Mouse (Mus musculus) CH12.LX (cell line): ENCODE results near the gene Fam69b. TPM values are rescaled to one million over a fixed set of nuclear protein-coding genes. Genes with fewer than 3 reads are reported as not detected.

Experiments used
- DNase-seq: peaks from one replicate; pipeline ENCODE4 v3.0.0-alpha.2; 2013; ENCODE audit errors: extremely low read depth
- H3K27ac ChIP-seq: 2 replicates; pipeline ENCODE4 v1.5.1; 2012; ENCODE audit warnings: low read depth, mild to moderate bottlenecking, control low read depth, moderate library complexity; ENCODE audit not compliant: insufficient read depth
- H3K27me3 ChIP-seq: replicated peaks from 2 replicates; pipeline ENCODE3; 2012; ENCODE audit warnings: inconsistent platforms
- H3K36me3 ChIP-seq, 2 experiments: replicated peaks in 1 of 2; 2 replicates each; pipeline versions ENCODE3 to v1.6.1; 2012; ENCODE audit warnings: inconsistent platforms in 1 of 2, low read length in 1 of 2, mild to moderate bottlenecking in 1 of 2, mixed read lengths in 1 of 2, moderate library complexity in 1 of 2; ENCODE audit not compliant: control insufficient read depth in 1 of 2, insufficient read depth in 1 of 2
- H3K4me1 ChIP-seq, 2 experiments: 2 replicates each; pipeline ENCODE4 v1.6.1; 2012; ENCODE audit warnings: inconsistent platforms in 1 of 2, moderate library complexity in 1 of 2; ENCODE audit not compliant: insufficient read depth in 2 of 2, control insufficient read depth in 1 of 2
- H3K4me2 ChIP-seq: 2 replicates; pipeline ENCODE4 v1.6.1; 2012; ENCODE audit warnings: low read depth, mild to moderate bottlenecking, control low read depth; ENCODE audit not compliant: poor library complexity, insufficient read depth, severe bottlenecking
- H3K4me3 ChIP-seq, 3 experiments: fragments of 150-350 bp in 1 of 3; sonication (generic) in 1 of 3; replicated peaks in 1 of 3; 2 replicates each; pipeline versions ENCODE3 to v1.5.1; 2011 to 2012; ENCODE audit warnings: low read depth in 2 of 3, low read length in 2 of 3, mild to moderate bottlenecking in 2 of 3, moderate library complexity in 2 of 3, control low read depth in 1 of 3, improper control_type of control experiment in 1 of 3, inconsistent platforms in 1 of 3, mixed read lengths in 1 of 3; ENCODE audit not compliant: poor library complexity in 1 of 3
- H3K79me2 ChIP-seq: replicated peaks from 2 replicates; pipeline ENCODE4 v1.6.1; 2012; ENCODE audit warnings: mild to moderate bottlenecking, moderate library complexity; ENCODE audit not compliant: control insufficient read depth, poor library complexity, insufficient read depth, severe bottlenecking; ENCODE audit errors: extremely low read depth
- H3K9ac ChIP-seq: 2 replicates; pipeline ENCODE4 v1.6.1; 2012; ENCODE audit warnings: low read depth, mild to moderate bottlenecking, control low read depth, moderate library complexity; ENCODE audit not compliant: insufficient read depth
- H3K9me3 ChIP-seq: replicated peaks from 2 replicates; pipeline ENCODE3; 2012; ENCODE audit warnings: low read length, inconsistent platforms, mixed read lengths
- BHLHE40 ChIP-seq: IDR thresholded peaks from 2 replicates; pipeline ENCODE4 v1.6.1; 2011; ENCODE audit warnings: mild to moderate bottlenecking, low read depth, low read length, improper control_type of control experiment
- CHD2 ChIP-seq: IDR thresholded peaks from 2 replicates; pipeline ENCODE4 v1.6.1; 2011; ENCODE audit warnings: low read length, improper control_type of control experiment
- ETS1 ChIP-seq: conservative IDR thresholded peaks from 2 replicates; pipeline ENCODE4 v1.6.1; 2012; ENCODE audit warnings: low read depth, mild to moderate bottlenecking, inconsistent platforms, low read length, improper control_type of control experiment, moderate library complexity
- GABPA ChIP-seq: IDR thresholded peaks from 2 replicates; pipeline ENCODE4 v1.6.1; 2012; ENCODE audit warnings: low read depth, low read length, improper control_type of control experiment, inconsistent platforms; ENCODE audit not compliant: insufficient replicate concordance
- IRF4 ChIP-seq: IDR thresholded peaks from 2 replicates; pipeline ENCODE4 v1.6.1; 2014; ENCODE audit warnings: low read depth, mild to moderate bottlenecking, inconsistent platforms, low read length, improper control_type of control experiment
- JUN ChIP-seq: IDR thresholded peaks from 2 replicates; pipeline ENCODE4 v1.6.1; 2011; ENCODE audit warnings: low read depth, mild to moderate bottlenecking, low read length, improper control_type of control experiment, moderate library complexity; ENCODE audit not compliant: insufficient read depth
- MAFK ChIP-seq: IDR thresholded peaks from 2 replicates; pipeline ENCODE4 v1.6.1; 2011; ENCODE audit warnings: low read length, improper control_type of control experiment; ENCODE audit not compliant: insufficient replicate concordance
- MAZ ChIP-seq: IDR thresholded peaks from 2 replicates; pipeline ENCODE4 v1.6.1; 2012; ENCODE audit warnings: low read depth, mild to moderate bottlenecking, inconsistent platforms, low read length, improper control_type of control experiment, moderate library complexity
- MYC ChIP-seq: IDR thresholded peaks from 2 replicates; pipeline ENCODE4 v1.6.1; 2011; ENCODE audit warnings: low read depth, mild to moderate bottlenecking, improper control_type of control experiment, low read length
- NRF1 ChIP-seq: IDR thresholded peaks from 2 replicates; pipeline ENCODE4 v1.6.1; 2014; ENCODE audit warnings: low read depth, mild to moderate bottlenecking, inconsistent platforms, low read length, improper control_type of control experiment, moderate library complexity
- POLR2AphosphoS2 ChIP-seq: IDR thresholded peaks from 2 replicates; pipeline ENCODE4 v1.6.1; 2011; ENCODE audit warnings: low read depth, low read length, improper control_type of control experiment
- TBP ChIP-seq: conservative IDR thresholded peaks from 2 replicates; pipeline ENCODE4 v1.6.1; 2011; ENCODE audit warnings: low read depth, low read length, improper control_type of control experiment
- TCF12 ChIP-seq: IDR thresholded peaks from 2 replicates; pipeline ENCODE4 v1.6.1; 2014; ENCODE audit warnings: low read depth, mild to moderate bottlenecking, inconsistent platforms, low read length, improper control_type of control experiment
- USF1 ChIP-seq: IDR thresholded peaks from 2 replicates; pipeline ENCODE4 v1.6.1; 2014; ENCODE audit warnings: low read depth, mild to moderate bottlenecking, inconsistent platforms, low read length, improper control_type of control experiment
- ZC3H11A ChIP-seq: IDR thresholded peaks from 2 replicates; pipeline ENCODE4 v1.6.1; 2012; ENCODE audit warnings: low read depth, mild to moderate bottlenecking, inconsistent platforms, low read length, improper control_type of control experiment
- ZKSCAN1 ChIP-seq: IDR thresholded peaks from 2 replicates; pipeline ENCODE4 v1.6.1; 2012; ENCODE audit warnings: low read depth, inconsistent platforms, low read length, improper control_type of control experiment, borderline replicate concordance
- ZMIZ1 ChIP-seq: IDR thresholded peaks from 2 replicates; pipeline ENCODE4 v1.6.1; 2012; ENCODE audit warnings: low read depth, mild to moderate bottlenecking, inconsistent platforms, low read length, improper control_type of control experiment
- dilution Hi-C: fragments of 300-500 bp; cut with MboI; formaldehyde crosslinking; loops from 2 replicates; pipeline ENCODE4 v1.14.3; 2020; ENCODE audit warnings: low sequenced_read_pairs; ENCODE audit not compliant: extremely low pct_unique_long_range_greater_than_20kb, extremely low pct_ligation_motif_present
- in situ Hi-C: fragments of 300-500 bp; cut with MboI; formaldehyde crosslinking; loops from 3 replicates; pipeline ENCODE4 v1.14.3; 2019; ENCODE audit warnings: low sequenced_read_pairs, low pct_ligation_motif_present, low pct_unique_long_range_greater_than_20kb, mixed read lengths
- polyA plus RNA-seq: library from polyadenylated mRNA; unstranded; fragments of >175 nt; gene quantifications from 2 replicates; pipeline ENCODE4 v1.2.1, GENCODE M21; 2012; ENCODE audit warnings: low read depth; ENCODE audit not compliant: insufficient read length
- total RNA-seq, 2 experiments: library from RNA; depleted of rRNA; stranded (reverse); fragments of 300-350 nt in 1 of 2; fragments of >200 nt in 1 of 2; gene quantifications; 2 replicates each; pipeline ENCODE4 v1.2.3; 2012 to 2014

Gene Fam69b
- total and polyA plus RNA-seq, 3 experiments: 0.16 to 1.2 TPM; not detected in 1

DNA sequence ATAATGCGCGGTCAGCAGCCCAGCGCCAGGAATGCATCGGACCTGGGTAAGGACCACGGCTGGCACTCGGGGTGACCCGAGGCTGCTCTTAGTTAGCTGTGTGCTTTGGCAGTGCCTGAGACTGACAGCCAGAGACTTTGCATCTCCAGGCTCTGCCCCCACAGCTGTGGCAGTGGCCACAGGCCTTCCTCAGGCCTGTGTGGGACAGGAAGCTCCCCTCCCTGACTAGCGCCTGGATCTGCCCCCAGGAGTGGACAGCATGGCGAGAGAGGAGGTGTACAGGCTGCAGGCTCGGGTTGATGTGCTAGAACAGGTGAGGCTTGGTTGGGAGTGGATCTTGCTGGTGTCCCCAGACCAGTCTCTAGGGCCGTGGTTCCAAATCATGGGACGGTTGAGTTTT, 36.8 kb upstream of the Fam69b start:
- peaks cover 3 to 8% of the 10 kb centered on the region in 2 experiments; a peak in 3 of 4 replicates for H3K4me1 ChIP-seq
- no peaks in the 10 kb centered on the region for H3K27me3 ChIP-seq
- H3K4me2 ChIP-seq: no peak overlapping the region
- no peaks in the 10 kb centered on the region for H3K79me2 ChIP-seq
- no peak overlapping the region for H3K4me3 ChIP-seq
- H3K9me3 ChIP-seq: no peaks in the 10 kb centered on the region
- no peak overlapping the region for H3K9ac ChIP-seq
- H3K36me3 ChIP-seq: peaks cover 0 to 45% of the 10 kb centered on the region in 2 experiments
- in situ Hi-C loops: no loop called here
- DNase-seq: no peak
- dilution Hi-C loops: no loop called here
- TF ChIP-seq CHD2 (no peak), JUN (no peak), TCF12 (no peak), MYC (no peak), MAZ (no peak)
- H3K27ac ChIP-seq: no peak overlapping the region

DNA sequence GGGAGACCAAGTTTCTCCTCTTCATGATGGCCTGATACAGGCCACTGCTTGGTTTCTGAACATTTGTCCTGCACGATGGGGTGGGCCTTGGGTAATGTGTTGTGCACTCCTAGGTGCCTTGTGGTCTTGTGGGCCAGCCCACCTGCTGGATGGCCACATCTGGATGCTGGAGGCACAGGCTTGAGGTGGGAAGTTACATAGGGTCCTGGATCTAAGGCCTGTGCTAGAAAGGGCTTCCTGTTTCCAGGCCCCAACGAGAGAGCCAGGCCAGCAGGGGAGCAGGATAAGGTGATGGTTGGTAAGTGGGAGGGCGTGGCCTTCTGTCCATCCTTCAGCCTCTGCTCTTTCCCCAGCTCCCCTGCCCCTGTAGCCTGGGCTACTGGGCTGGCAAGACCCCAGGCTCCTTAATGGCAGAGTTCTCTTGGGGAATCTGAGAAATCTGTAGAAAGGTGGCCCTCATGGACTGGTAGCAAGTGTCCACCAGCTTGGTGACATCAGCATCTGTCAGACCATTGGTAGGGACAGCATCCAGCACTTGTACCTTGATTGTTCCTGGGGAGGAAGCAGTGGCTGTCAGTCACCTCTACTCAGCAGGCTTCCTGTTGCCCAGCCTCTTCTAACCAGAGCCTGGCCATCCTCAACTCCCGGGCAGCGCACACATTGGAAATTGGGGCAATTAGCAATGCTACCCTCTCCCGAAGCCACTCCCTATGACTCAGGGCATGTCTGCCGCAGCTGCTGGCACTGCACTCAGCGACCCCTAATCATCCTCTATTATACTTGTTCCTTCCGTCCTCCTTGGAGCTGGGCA, 34.8 kb upstream of the Fam69b start:
- no peak for DNase-seq
- no peaks in the 10 kb centered on the region for H3K4me1 ChIP-seq
- H3K4me2 ChIP-seq: no peak overlapping the region
- no peaks in the 10 kb centered on the region for H3K79me2 ChIP-seq
- H3K9ac ChIP-seq: no peak overlapping the region
- H3K4me3 ChIP-seq: no peak overlapping the region
- no peaks in the 10 kb centered on the region for H3K9me3 ChIP-seq
- in situ Hi-C loops: no loop called here
- TF ChIP-seq ZMIZ1 (no peak), CHD2 (no peak), POLR2AphosphoS2 (no peak), ZC3H11A (no peak), BHLHE40 (no peak), ZKSCAN1 (no peak), GABPA (no peak), NRF1 (no peak), MAFK (no peak), TBP (no peak), USF1 (no peak), ETS1 (no peak), IRF4 (no peak)
- peaks cover 0 to 45% of the 10 kb centered on the region in 2 experiments for H3K36me3 ChIP-seq
- H3K27me3 ChIP-seq: no peaks in the 10 kb centered on the region
- dilution Hi-C loops: no loop called here
- no peak overlapping the region for H3K27ac ChIP-seq
